Mouse (Mus musculus): ENCODE results near the gene Etv4. TPM values are rescaled to one million over a fixed set of nuclear protein-coding genes. Genes with fewer than 3 reads are reported as not detected.
A peak's percentile ranks its signal among the peaks of the same experiment; 100 is the strongest.

Etv4 gene
- total and polyA plus RNA-seq, 3 experiments, result 2.4 to 3.1 (median 2.4) TPM

GRCm38 (mm10) chr11:101726765-101727164 lies 58.4 kb downstream of the Etv4 start:
- Histone ChIP-seq H3K79me2 (replicated peaks; ENCODE audit: control insufficient read depth, extremely low read depth, insufficient read depth, poor library complexity, severe bottlenecking) (no peaks in the 10 kb centered on the region), H3K4me2 (ENCODE audit: insufficient read depth, low read depth, poor library complexity, severe bottlenecking) (no peak overlapping the region), H3K4me3 (replicated peaks in 1 of 3; ENCODE audit: low read depth in 2 of 3, low read length in 2 of 3, poor library complexity in 1 of 3) (no peak overlapping the region), H3K9me3 (replicated peaks; ENCODE audit: low read length) (no peaks in the 10 kb centered on the region), H3K27me3 (replicated peaks) (peaks cover 2% of the 10 kb centered on the region), H3K4me1 (ENCODE audit: control insufficient read depth in 1 of 2, insufficient read depth in 2 of 2) (peaks cover 2 to 4% of the 10 kb centered on the region in 2 experiments; a peak in 3 of 4 replicates), H3K9ac (ENCODE audit: insufficient read depth, low read depth) (no peak overlapping the region), H3K36me3 (replicated peaks in 1 of 2; ENCODE audit: control insufficient read depth in 1 of 2, insufficient read depth in 1 of 2, low read length in 1 of 2) (no peaks in the 10 kb centered on the region), H3K27ac (ENCODE audit: insufficient read depth, low read depth) (no peak overlapping the region)
- in situ Hi-C loops (cut with MboI; ENCODE audit: low pct_ligation_motif_present, low pct_unique_long_range_greater_than_20kb, low sequenced_read_pairs) (no loop called here), dilution Hi-C loops (cut with MboI; ENCODE audit: extremely low pct_ligation_motif_present, extremely low pct_unique_long_range_greater_than_20kb, low sequenced_read_pairs) (no loop called here)
- DNase-seq (ENCODE audit: extremely low read depth), result no peak
- no peak for TF ChIP-seq BHLHE40 (IDR thresholded peaks at IDR 0.05; ENCODE audit: low read depth, low read length)
- no peak for TF ChIP-seq RCOR1 (conservative IDR thresholded peaks at IDR 0.05; ENCODE audit: low read depth, low read length)
- no peak for TF ChIP-seq CHD2 (IDR thresholded peaks at IDR 0.05; ENCODE audit: low read length)

DNA sequence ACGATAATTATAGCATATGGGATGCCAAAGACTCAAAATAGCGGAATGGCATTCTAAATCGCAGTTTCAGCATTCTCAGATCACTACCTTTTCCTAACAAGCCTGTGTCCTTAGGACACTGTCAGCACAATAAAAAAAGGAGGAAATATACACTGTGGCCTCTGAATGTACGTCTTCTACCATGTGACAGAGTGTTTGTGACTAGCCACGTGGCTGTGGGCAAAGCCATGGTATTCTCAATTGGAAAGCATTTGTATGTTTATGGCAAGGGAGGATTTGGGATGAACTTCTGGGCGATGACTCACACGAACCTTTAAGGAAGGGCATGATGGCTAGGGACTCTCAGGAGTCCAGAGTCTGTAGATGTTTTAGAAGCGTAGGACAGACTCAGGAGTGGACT lies 60.1 kb downstream of the Etv4 start:
- no peak overlapping the region for H3K4me2 ChIP-seq (ENCODE audit: insufficient read depth, low read depth, poor library complexity, severe bottlenecking)
- dilution Hi-C loops (cut with MboI; ENCODE audit: extremely low pct_ligation_motif_present, extremely low pct_unique_long_range_greater_than_20kb, low sequenced_read_pairs), result no loop called here

GRCm38 (mm10) chr11:101719986-101720520 lies 65.1 kb downstream of the Etv4 start:
- Histone ChIP-seq H3K4me1 (ENCODE audit: control insufficient read depth in 1 of 2, insufficient read depth in 2 of 2) (peaks cover 4% of the 10 kb centered on the region in 2 experiments; a peak in 3 of 4 replicates), H3K4me2 (ENCODE audit: insufficient read depth, low read depth, poor library complexity, severe bottlenecking) (peak overlapping the region; percentile 18; the same call in 1 of the 2 replicates), H3K27ac (ENCODE audit: insufficient read depth, low read depth) (no peak overlapping the region), H3K9ac (ENCODE audit: insufficient read depth, low read depth) (no peak overlapping the region), H3K9me3 (replicated peaks; ENCODE audit: low read length) (no peaks in the 10 kb centered on the region), H3K36me3 (replicated peaks in 1 of 2; ENCODE audit: control insufficient read depth in 1 of 2, insufficient read depth in 1 of 2, low read length in 1 of 2) (no peaks in the 10 kb centered on the region), H3K27me3 (replicated peaks) (peaks cover 19% of the 10 kb centered on the region), H3K79me2 (replicated peaks; ENCODE audit: control insufficient read depth, extremely low read depth, insufficient read depth, poor library complexity, severe bottlenecking) (no peaks in the 10 kb centered on the region), H3K4me3 (replicated peaks in 1 of 3; ENCODE audit: low read depth in 2 of 3, low read length in 2 of 3, poor library complexity in 1 of 3) (no peak overlapping the region)
- dilution Hi-C loops (cut with MboI; ENCODE audit: extremely low pct_ligation_motif_present, extremely low pct_unique_long_range_greater_than_20kb, low sequenced_read_pairs), result no loop called here
- TF ChIP-seq BHLHE40 (IDR thresholded peaks at IDR 0.05; ENCODE audit: low read depth, low read length) (peak; percentile 62), MXI1 (IDR thresholded peaks at IDR 0.05; ENCODE audit: low read depth, low read length) (0 out of 2 replicates have a peak, but pooled peaks have one; percentile 60), RCOR1 (conservative IDR thresholded peaks at IDR 0.05; ENCODE audit: low read depth, low read length) (no peak), MAX (IDR thresholded peaks at IDR 0.05; ENCODE audit: low read length) (peak; percentile 72)
- in situ Hi-C loops (cut with MboI; ENCODE audit: low pct_ligation_motif_present, low pct_unique_long_range_greater_than_20kb, low sequenced_read_pairs), result no loop called here
- DNase-seq (ENCODE audit: extremely low read depth), result no peak

More for the DNA sequence above, 60.1 kb downstream of the Etv4 start:
- in situ Hi-C loops (cut with MboI; ENCODE audit: low pct_ligation_motif_present, low pct_unique_long_range_greater_than_20kb, low sequenced_read_pairs), result no loop called here
- Histone ChIP-seq H3K27me3 (replicated peaks) (peaks cover 5% of the 10 kb centered on the region), H3K9ac (ENCODE audit: insufficient read depth, low read depth) (no peak overlapping the region), H3K4me3 (replicated peaks in 1 of 3; ENCODE audit: low read depth in 2 of 3, low read length in 2 of 3, poor library complexity in 1 of 3) (no peak overlapping the region), H3K36me3 (replicated peaks in 1 of 2; ENCODE audit: control insufficient read depth in 1 of 2, insufficient read depth in 1 of 2, low read length in 1 of 2) (no peaks in the 10 kb centered on the region), H3K9me3 (replicated peaks; ENCODE audit: low read length) (no peaks in the 10 kb centered on the region), H3K79me2 (replicated peaks; ENCODE audit: control insufficient read depth, extremely low read depth, insufficient read depth, poor library complexity, severe bottlenecking) (no peaks in the 10 kb centered on the region), H3K4me1 (ENCODE audit: control insufficient read depth in 1 of 2, insufficient read depth in 2 of 2) (peaks cover 3 to 4% of the 10 kb centered on the region in 2 experiments; a peak in 3 of 4 replicates), H3K27ac (ENCODE audit: insufficient read depth, low read depth) (no peak overlapping the region)
- DNase-seq (ENCODE audit: extremely low read depth), result no peak
- TF ChIP-seq ELF1 (IDR thresholded peaks at IDR 0.05; ENCODE audit: low read depth, low read length), result no peak
- TF ChIP-seq ETS1 (conservative IDR thresholded peaks at IDR 0.05; ENCODE audit: low read depth, low read length), result no peak
- TF ChIP-seq POLR2A (IDR thresholded peaks at IDR 0.05; ENCODE audit: low read depth, low read length), result no peak
- TF ChIP-seq NRF1 (IDR thresholded peaks at IDR 0.05; ENCODE audit: low read depth, low read length), result no peak
- no peak for TF ChIP-seq KAT2A (IDR thresholded peaks at IDR 0.05; ENCODE audit: insufficient replicate concordance, low read length)
- no peak for TF ChIP-seq MEF2A (IDR thresholded peaks at IDR 0.05; ENCODE audit: borderline replicate concordance, low read depth, low read length)
- no peak for TF ChIP-seq MAFK (IDR thresholded peaks at IDR 0.05; ENCODE audit: insufficient replicate concordance, low read length)
- no peak for TF ChIP-seq TBP (conservative IDR thresholded peaks at IDR 0.05; ENCODE audit: low read depth, low read length)
- no peak for TF ChIP-seq ZNF384 (IDR thresholded peaks at IDR 0.05; ENCODE audit: low read depth, low read length)
- no peak for TF ChIP-seq MAZ (IDR thresholded peaks at IDR 0.05; ENCODE audit: low read depth, low read length)
- no peak for TF ChIP-seq PAX5 (IDR thresholded peaks at IDR 0.05; ENCODE audit: low read length)
- no peak for TF ChIP-seq MXI1 (IDR thresholded peaks at IDR 0.05; ENCODE audit: low read depth, low read length)
- TF ChIP-seq USF1 (IDR thresholded peaks at IDR 0.05; ENCODE audit: low read depth, low read length), result no peak
- TF ChIP-seq UBTF (IDR thresholded peaks at IDR 0.05; ENCODE audit: low read depth, low read length), result no peak
- no peak for TF ChIP-seq CTCF (conservative IDR thresholded peaks at IDR 0.05 in 1 of 2, IDR thresholded peaks at IDR 0.05 in 1 of 2; ENCODE audit: low read depth in 2 of 2, low read length in 2 of 2)
- no peak for TF ChIP-seq HCFC1 (IDR thresholded peaks at IDR 0.05; ENCODE audit: low read depth, low read length)
